Mouse (Mus musculus) liver, adult (tissue): ENCODE results near the gene 1700018B08Rik.

Source experiments
- GATA4 ChIP-seq: IDR thresholded peaks from 2 replicates; pipeline ENCODE4 v1.6.1; 2014; ENCODE audit warnings: mild to moderate bottlenecking, low read length; ENCODE audit not compliant: insufficient replicate concordance

Gene 1700018B08Rik

GRCm38 (mm10) chr8:121491633-121492032, 52.5 kb downstream of the 1700018B08Rik start:
- no peak for TF ChIP-seq GATA4

- no peak for TF ChIP-seq GATA4
Observed at GRCm38 (mm10) chr8:121484072-121484782, 59.9 kb downstream of the 1700018B08Rik start.
